In the genomic region with DNA sequence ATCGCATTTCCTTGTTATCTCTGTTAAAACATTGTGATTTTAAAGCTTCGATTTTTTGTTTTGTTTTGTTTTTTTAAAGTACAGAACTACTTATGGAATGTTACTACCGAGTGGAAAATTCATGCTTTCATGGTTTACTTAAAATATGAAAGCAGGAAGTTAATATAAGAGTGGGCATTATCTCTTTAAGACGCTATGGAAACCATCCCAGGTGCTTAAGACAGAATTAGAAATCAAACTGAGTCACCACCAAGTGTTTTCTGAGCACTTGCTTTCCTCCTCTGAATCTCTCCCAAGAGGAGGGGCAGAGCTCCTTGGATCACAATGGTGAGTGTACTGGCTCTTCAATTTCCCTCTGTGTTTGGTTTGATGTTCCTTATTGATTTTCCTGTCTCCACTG, we compare ENCODE assay signal across 11 mouse cellular contexts. TPM values are rescaled to one million over a fixed set of nuclear protein-coding genes. Genes with fewer than 3 reads are reported as not detected.
A peak's percentile ranks its signal among the peaks of the same experiment; 100 is the strongest.
DNase-seq lines count a peak whose midpoint lies in the region; ATAC-seq lines count a peak whose summit lies in the region.
"Had no signal": no experiment of that assay in that cellular context is flagged by ENCODE, and none has a peak within 500 bp of the region (broad histone marks: within the 10 kb centered on the region; RNA-seq: fewer than 3 reads in every experiment).

No protein-coding gene starts in this region.

- peaks cover 5% of the 10 kb centered on the region for H3K4me1 ChIP-seq in kidney, embryonic 16.5 days (ENCODE audit: insufficient read depth, low read length)
- H3K4me1 ChIP-seq in liver, embryonic 12.5 days, result peaks cover 8% of the 10 kb centered on the region

- no peak for ATAC-seq in kidney, embryonic 16.5 days (ENCODE audit: low FRiP score, low TSS enrichment)
- ATAC-seq in liver, embryonic 12.5 days, result no peak

- H3K4me2 ChIP-seq in kidney, embryonic 16.5 days (replicated peaks; ENCODE audit: low read depth, low read length), result peak overlapping the region; percentile 59; the same call in 1 of the 2 replicates
- peak overlapping the region; percentile 69; the same call in 1 of the 2 replicates for H3K4me2 ChIP-seq in liver, embryonic 12.5 days

- H3K4me3 ChIP-seq in kidney, embryonic 16.5 days (ENCODE audit: low read length), result no peak overlapping the region
- H3K4me3 ChIP-seq in liver, embryonic 12.5 days, result no peak overlapping the region

- peak; percentile 5 for DNase-seq in cerebellum, adult 9-11 months
- DNase-seq in cerebellum, postnatal 25 days, result no peak
- no peak for DNase-seq in kidney, postnatal 14 days
- DNase-seq in CD4-positive helper T cell, adult 2 months (ENCODE audit: low read depth, low spot score), result peak; percentile 7
- no peak for DNase-seq in adrenal gland, postnatal 36 days
- no peak for DNase-seq in right cerebral cortex, postnatal 25 days

- H3K27ac ChIP-seq in kidney, embryonic 16.5 days (ENCODE audit: low read length), result no peak overlapping the region
- no peak overlapping the region for H3K27ac ChIP-seq in liver, embryonic 12.5 days
- H3K27ac ChIP-seq: forebrain, embryonic 13.5 days had no signal

- no peaks in the 10 kb centered on the region for H3K36me3 ChIP-seq in kidney, embryonic 16.5 days (ENCODE audit: insufficient read depth, low read length)
- H3K36me3 ChIP-seq in liver, embryonic 12.5 days, result peaks cover 5% of the 10 kb centered on the region; the same call in 1 of the 2 replicates

- H3K9me3 ChIP-seq in kidney, embryonic 16.5 days (ENCODE audit: low read length), result no peaks in the 10 kb centered on the region
- peaks cover 10% of the 10 kb centered on the region; the same call in 1 of the 2 replicates for H3K9me3 ChIP-seq in liver, embryonic 12.5 days (replicated peaks)

- no peaks in the 10 kb centered on the region for H3K27me3 ChIP-seq in kidney, embryonic 16.5 days (ENCODE audit: insufficient read depth, low read length)
- no peaks in the 10 kb centered on the region for H3K27me3 ChIP-seq in liver, embryonic 12.5 days (replicated peaks)
- H3K27me3 ChIP-seq: forebrain, embryonic 13.5 days had no signal

- H3K9ac ChIP-seq in kidney, embryonic 16.5 days (replicated peaks; ENCODE audit: low read length), result no peak overlapping the region
- H3K9ac ChIP-seq in liver, embryonic 12.5 days, result no peak overlapping the region

- WGBS in kidney, embryonic 16.5 days, result 87% methylated on average over 4 of the region's 4 CpGs
- WGBS in liver, embryonic 12.5 days (ENCODE audit: insufficient replicate concordance), result 68% methylated on average over 4 of the region's 4 CpGs

RNA-seq across cellular contexts. Expression of a gene that starts 0.6 kb away (rescaled TPM):
- polyA plus RNA-seq in kidney, embryonic 16.5 days (2015; fragmentation: Nextera tagmentation; extraction: Ambion mirVana), result 4.3 and 4.7 TPM in 2 replicates
- 1.9 and 2.0 TPM in 2 replicates for polyA plus RNA-seq in liver, embryonic 12.5 days (2016; fragmentation: Nextera tagmentation; extraction: Ambion mirVana)
- 1 to 10 TPM; 7.5 to 7.7 TPM for total RNA-seq in adrenal gland, postnatal 36 days (2021)

RNA-seq across cellular contexts. Expression of a gene that starts 27.5 kb away (rescaled TPM):
- not detected in 2 replicates for polyA plus RNA-seq in kidney, embryonic 16.5 days (2015; fragmentation: Nextera tagmentation; extraction: Ambion mirVana)
- not detected in 2 replicates for polyA plus RNA-seq in liver, embryonic 12.5 days (2016; fragmentation: Nextera tagmentation; extraction: Ambion mirVana)
- 1 to 10 TPM; 1.0 to 1.9 TPM for total RNA-seq in adrenal gland, postnatal 36 days (2021)
- polyA plus RNA-seq: forebrain, embryonic 13.5 days; intestine, embryonic 14.5 days; small intestine, adult 2 months had no signal

RNA-seq across cellular contexts. Expression of a gene that starts 27.5 kb away (rescaled TPM):
- 3.1 TPM in 2 replicates for polyA plus RNA-seq in kidney, embryonic 16.5 days (2015; fragmentation: Nextera tagmentation; extraction: Ambion mirVana)
- 0.94 and 1.1 TPM in 2 replicates for polyA plus RNA-seq in liver, embryonic 12.5 days (2016; fragmentation: Nextera tagmentation; extraction: Ambion mirVana)
- total RNA-seq in adrenal gland, postnatal 36 days (2021), result 1 to 10 TPM; 5.8 to 7.5 TPM

RNA-seq across cellular contexts. Expression of a gene that starts 56.5 kb away (rescaled TPM):
- polyA plus RNA-seq in kidney, embryonic 16.5 days (2015; fragmentation: Nextera tagmentation; extraction: Ambion mirVana), result 13.5 and 16.0 TPM in 2 replicates
- 6.8 TPM in 2 replicates for polyA plus RNA-seq in liver, embryonic 12.5 days (2016; fragmentation: Nextera tagmentation; extraction: Ambion mirVana)
- total RNA-seq in adrenal gland, postnatal 36 days (2021), result 10 to 100 TPM in 1 of 2 experiments, 1 to 10 TPM in 1; 8.3 to 10.2 TPM

Comparison
In these comparisons a context has a peak if more than half of its experiments do, and no peak if none do; other contexts are left out.
1. DNase-seq: peak in cerebellum, adult 9-11 months (single experiment) and CD4-positive helper T cell, adult 2 months (single experiment); none in cerebellum, postnatal 25 days (0 of 2), kidney, postnatal 14 days (single experiment), adrenal gland, postnatal 36 days (0 of 2) and right cerebral cortex, postnatal 25 days (single experiment).